Mouse (Mus musculus) stomach, adult 2 months (tissue): Measurements from ENCODE around the gene Olfr27. TPM values are rescaled to one million over a fixed set of nuclear protein-coding genes. Genes with fewer than 3 reads are reported as not detected.

Source experiments
- polyA plus RNA-seq: library from polyadenylated mRNA; depleted of rRNA; stranded (reverse); fragments of >200 nt; gene quantifications from 2 replicates; pipeline ENCODE4 v1.2.3, GENCODE M21; 2012; rRNA removed

Gene Olfr27
- not detected in 2 replicates for polyA plus RNA-seq

GRCm38 (mm10) chr9:39127831-39128230 is at the start of gene Olfr27:
Gene Olfr27, plus strand, starts transcription at chr9:39128131.

DNA sequence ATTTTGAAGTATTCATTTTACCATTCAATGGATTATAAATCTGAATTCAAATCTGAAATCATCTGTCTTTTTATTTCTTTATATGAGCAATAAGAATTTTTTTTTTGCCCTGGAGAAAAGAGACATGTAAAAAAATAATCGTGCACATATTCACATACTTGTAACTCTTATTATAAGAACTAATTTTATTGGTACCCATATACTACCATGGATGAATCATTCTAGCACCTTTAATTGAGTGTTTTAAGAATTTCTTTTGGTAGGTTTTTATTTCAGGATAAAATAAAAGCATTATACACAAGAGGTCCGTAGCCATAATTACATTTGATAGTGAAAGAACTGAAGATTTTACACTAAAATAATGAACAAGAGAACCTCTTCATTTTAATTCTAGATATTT is 49.1 kb upstream of the Olfr27 start, which contains the start of gene Olfr938:
Olfr938 (minus strand) TSS at position 101 of the 400 bp plus-strand sequence.

DNA sequence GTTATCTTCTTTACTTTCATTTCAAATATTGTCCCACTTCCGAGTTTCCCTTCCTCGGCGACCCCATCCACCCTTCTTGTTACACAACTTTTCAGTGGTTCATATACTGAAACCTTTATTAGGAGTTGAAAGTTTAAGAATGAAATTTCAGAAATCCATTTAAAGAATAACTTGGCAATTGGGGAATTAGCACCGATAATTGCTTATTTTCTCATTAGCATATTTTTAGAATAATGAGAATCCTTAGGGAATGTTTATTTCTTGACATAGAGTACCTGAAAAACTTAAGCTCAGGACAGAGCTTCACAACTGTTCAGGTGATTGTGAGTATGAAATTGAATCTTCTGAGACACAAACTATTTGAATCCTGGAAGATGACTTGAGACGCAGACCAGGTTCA is 38.1 kb downstream of the Olfr27 start, which contains the start of gene Olfr943:
Olfr943 (plus strand) TSS at position 301 of the 400 bp plus-strand sequence.

Other genes starting within 250 kb of the Olfr27 start
- gene Olfr930, start 198.3 kb upstream of the Olfr27 start, polyA plus RNA-seq: not detected in 2 replicates
- not detected in 2 replicates for gene Olfr933, start 155.8 kb upstream of the Olfr27 start, polyA plus RNA-seq
- gene Olfr934, start 139.8 kb upstream of the Olfr27 start, polyA plus RNA-seq: not detected in 2 replicates
- not detected in 2 replicates for gene Olfr935, start 128.4 kb upstream of the Olfr27 start, polyA plus RNA-seq
- not detected in 2 replicates for gene Olfr146, start 104.8 kb upstream of the Olfr27 start, polyA plus RNA-seq
- not detected in 2 replicates for gene Olfr937, start 63.2 kb upstream of the Olfr27 start, polyA plus RNA-seq
- not detected in 2 replicates for gene Olfr938, start 49.2 kb upstream of the Olfr27 start, polyA plus RNA-seq
- not detected in 2 replicates for gene Olfr943, start 38.2 kb downstream of the Olfr27 start, polyA plus RNA-seq
- not detected in 2 replicates for gene Olfr944, start 73.8 kb downstream of the Olfr27 start, polyA plus RNA-seq
- not detected in 2 replicates for gene Olfr1537, start 121.9 kb downstream of the Olfr27 start, polyA plus RNA-seq
- gene Olfr945, start 148.7 kb downstream of the Olfr27 start, polyA plus RNA-seq: not detected in 2 replicates
- gene Olfr948, start 197.9 kb downstream of the Olfr27 start, polyA plus RNA-seq: not detected in 2 replicates